Mouse (Mus musculus) limb, embryonic 11.5 days (tissue): ENCODE data around the gene Gm572. TPM values are rescaled to one million over a fixed set of nuclear protein-coding genes. Genes with fewer than 3 reads are reported as not detected.

ENCODE experiments used
- ATAC-seq: fragments of 200-750 bp; cut with Nextera tagmentation; 2 replicates; pipeline ENCODE4 v1.8.0; 2017; ENCODE audit warnings: low read depth; ENCODE audit not compliant: insufficient number of reproducible peaks, low FRiP score, low TSS enrichment
- DNase-seq: peaks from one replicate; pipeline ENCODE4 v3.0.0-alpha.2; 2015; ENCODE audit warnings: low spot score
- H3K27ac ChIP-seq: fragments of 300-500 bp; sonication (generic); replicated peaks from 2 replicates; pipeline ENCODE4 v1.5.1; 2014; ENCODE audit warnings: low read depth, mild to moderate bottlenecking, low read length
- H3K27me3 ChIP-seq: fragments of 300-500 bp; sonication (generic); 2 replicates; pipeline ENCODE4 v1.6.1; 2014; ENCODE audit warnings: mild to moderate bottlenecking, low read length, mixed read lengths; ENCODE audit not compliant: control insufficient read depth, insufficient read depth
- H3K36me3 ChIP-seq: fragments of 300-500 bp; sonication (generic); 2 replicates; pipeline ENCODE4 v1.6.1; 2014; ENCODE audit warnings: mild to moderate bottlenecking, low read length, moderate library complexity, mixed read lengths; ENCODE audit not compliant: control insufficient read depth, insufficient read depth
- H3K4me1 ChIP-seq: fragments of 300-500 bp; sonication (generic); 2 replicates; pipeline ENCODE4 v1.6.1; 2014; ENCODE audit warnings: low read length, mixed read lengths; ENCODE audit not compliant: control insufficient read depth, insufficient read depth
- H3K4me2 ChIP-seq: fragments of 300-500 bp; sonication (generic); 2 replicates; pipeline ENCODE4 v1.6.1; 2014; ENCODE audit warnings: low read depth, mild to moderate bottlenecking, moderate library complexity; ENCODE audit not compliant: severe bottlenecking
- H3K4me3 ChIP-seq: fragments of 300-500 bp; sonication (generic); 2 replicates; pipeline ENCODE4 v1.5.1; 2014; ENCODE audit warnings: low read depth, low read length
- H3K9ac ChIP-seq: fragments of 300-500 bp; sonication (generic); 2 replicates; pipeline ENCODE4 v1.6.1; 2014; ENCODE audit warnings: mild to moderate bottlenecking, low read length
- H3K9me3 ChIP-seq: fragments of 300-500 bp; sonication (generic); 2 replicates; pipeline ENCODE4 v1.6.1; 2016; ENCODE audit warnings: low read length; ENCODE audit not compliant: control insufficient read depth
- WGBS: fragments of 180-500 bp; shearing (Covaris S2); extraction: QIAGEN DNeasy Blood & Tissue Kit; methylation state at CpG from one replicate; pipeline ENCODE4 v1.1.7; 2014; 5-methylcytosine and 5-hydroxymethylcytosine counted together
- polyA plus RNA-seq: library from polyadenylated mRNA; unstranded; fragments of >200 nt; fragmentation: Nextera tagmentation; extraction: Ambion mirVana; gene quantifications from 2 replicates; pipeline ENCODE4 v1.2.1, GENCODE M21; 2014

Gm572 gene
- polyA plus RNA-seq, 1 experiment from 2014 or later, result not detected

- Histone ChIP-seq H3K36me3 (no peaks in the 10 kb centered on the region), H3K27ac (no peak overlapping the region), H3K9ac (no peak overlapping the region), H3K4me1 (no peaks in the 10 kb centered on the region), H3K4me2 (no peak overlapping the region), H3K4me3 (no peak overlapping the region), H3K27me3 (no peaks in the 10 kb centered on the region), H3K9me3 (no peaks in the 10 kb centered on the region)
- ATAC-seq (no peak), DNase-seq (no peak)
- WGBS, result 71% methylated on average over 3 of the region's 3 CpGs
These were observed 11.0 kb upstream of the Gm572 start for GRCm38 (mm10) chr4:148632013-148632692.

- whole genome bisulfite sequencing, result 69% methylated on average over 2 of the region's 2 CpGs
- no peak overlapping the region for H3K4me2 ChIP-seq
- ATAC-seq, result no peak
- no peak overlapping the region for H3K9ac ChIP-seq
- H3K27me3 ChIP-seq, result no peaks in the 10 kb centered on the region
- no peak overlapping the region for H3K4me3 ChIP-seq
- H3K27ac ChIP-seq, result no peak overlapping the region
- no peaks in the 10 kb centered on the region for H3K4me1 ChIP-seq
- H3K36me3 ChIP-seq, result no peaks in the 10 kb centered on the region
- no peak for DNase-seq
- no peaks in the 10 kb centered on the region for H3K9me3 ChIP-seq
These were observed 9.6 kb upstream of the Gm572 start for GRCm38 (mm10) chr4:148633395-148634061.

- H3K4me3 ChIP-seq, result no peak overlapping the region
- no peak overlapping the region for H3K4me2 ChIP-seq
- H3K27ac ChIP-seq, result no peak overlapping the region
- no peaks in the 10 kb centered on the region for H3K36me3 ChIP-seq
- no peak overlapping the region for H3K9ac ChIP-seq
- ATAC-seq, result no peak
- no peaks in the 10 kb centered on the region for H3K4me1 ChIP-seq
- H3K27me3 ChIP-seq, result no peaks in the 10 kb centered on the region
- no peak for DNase-seq
- WGBS, result 85% methylated on average over 2 of the region's 2 CpGs
- no peaks in the 10 kb centered on the region for H3K9me3 ChIP-seq
These were observed 7.8 kb upstream of the Gm572 start for GRCm38 (mm10) chr4:148635309-148635708.

- Histone ChIP-seq H3K9me3 (no peaks in the 10 kb centered on the region), H3K36me3 (no peaks in the 10 kb centered on the region), H3K9ac (no peak overlapping the region), H3K4me1 (no peaks in the 10 kb centered on the region), H3K4me2 (no peak overlapping the region), H3K27ac (no peak overlapping the region), H3K4me3 (no peak overlapping the region), H3K27me3 (no peaks in the 10 kb centered on the region)
- ATAC-seq (no peak), DNase-seq (no peak)
- 51% methylated on average over 9 of the region's 9 CpGs for WGBS
These were observed 4.8 kb upstream of the Gm572 start for GRCm38 (mm10) chr4:148638302-148638701.

- Histone ChIP-seq H3K27me3 (no peaks in the 10 kb centered on the region), H3K4me1 (no peaks in the 10 kb centered on the region), H3K27ac (no peak overlapping the region), H3K4me3 (no peak overlapping the region), H3K4me2 (no peak overlapping the region), H3K9me3 (no peaks in the 10 kb centered on the region), H3K36me3 (no peaks in the 10 kb centered on the region), H3K9ac (no peak overlapping the region)
- DNase-seq (no peak), ATAC-seq (no peak)
- WGBS, result 82% methylated on average over 2 of the region's 2 CpGs
These were observed 3.7 kb upstream of the Gm572 start for GRCm38 (mm10) chr4:148639455-148639854.

- Histone ChIP-seq H3K9me3 (no peaks in the 10 kb centered on the region), H3K9ac (no peak overlapping the region), H3K4me3 (no peak overlapping the region), H3K36me3 (no peaks in the 10 kb centered on the region), H3K27ac (no peak overlapping the region), H3K27me3 (no peaks in the 10 kb centered on the region), H3K4me1 (no peaks in the 10 kb centered on the region), H3K4me2 (no peak overlapping the region)
- ATAC-seq (no peak), DNase-seq (no peak)
- WGBS, result 81% methylated on average over 5 of the region's 5 CpGs
These were observed 2.0 kb upstream of the Gm572 start for GRCm38 (mm10) chr4:148641121-148641520.

GRCm38 (mm10) chr4:148644157-148644511 lies 1.0 kb downstream of the Gm572 start:
- 4% methylated on average over 9 of the region's 9 CpGs for WGBS
- Histone ChIP-seq H3K4me2 (no peak overlapping the region), H3K9ac (no peak overlapping the region)

GRCm38 (mm10) chr4:148644926-148645325 lies 1.8 kb downstream of the Gm572 start:
- Histone ChIP-seq H3K9me3 (no peaks in the 10 kb centered on the region), H3K4me1 (no peaks in the 10 kb centered on the region), H3K27ac (no peak overlapping the region), H3K27me3 (no peaks in the 10 kb centered on the region), H3K36me3 (no peaks in the 10 kb centered on the region), H3K4me2 (no peak overlapping the region), H3K4me3 (no peak overlapping the region), H3K9ac (no peak overlapping the region)
- ATAC-seq (no peak), DNase-seq (no peak)
- 85% methylated on average over 6 of the region's 6 CpGs for WGBS

More at GRCm38 (mm10) chr4:148644157-148644511, 1.0 kb downstream of the Gm572 start:
- DNase-seq, result peak; percentile 85
- H3K27me3 ChIP-seq, result no peaks in the 10 kb centered on the region
- no peaks in the 10 kb centered on the region for H3K36me3 ChIP-seq
- no peak overlapping the region for H3K4me3 ChIP-seq
- no peaks in the 10 kb centered on the region for H3K4me1 ChIP-seq
- H3K27ac ChIP-seq, result no peak overlapping the region
- H3K9me3 ChIP-seq, result no peaks in the 10 kb centered on the region
- ATAC-seq, result no peak; the same call in 1 of the 2 replicates
